Mouse (Mus musculus) stomach, postnatal 0 days (tissue): ENCODE results near the gene Gga1.

ENCODE experiments used
- CTCF ChIP-seq: IDR thresholded peaks from 2 replicates; pipeline ENCODE4 v1.5.1; 2016; ENCODE audit warnings: antibody characterized with exemption, low read depth, mild to moderate bottlenecking, moderate library complexity
- EP300 ChIP-seq: optimal IDR thresholded peaks from 2 replicates; pipeline ENCODE3; 2016; ENCODE audit warnings: antibody characterized with exemption

DNA sequence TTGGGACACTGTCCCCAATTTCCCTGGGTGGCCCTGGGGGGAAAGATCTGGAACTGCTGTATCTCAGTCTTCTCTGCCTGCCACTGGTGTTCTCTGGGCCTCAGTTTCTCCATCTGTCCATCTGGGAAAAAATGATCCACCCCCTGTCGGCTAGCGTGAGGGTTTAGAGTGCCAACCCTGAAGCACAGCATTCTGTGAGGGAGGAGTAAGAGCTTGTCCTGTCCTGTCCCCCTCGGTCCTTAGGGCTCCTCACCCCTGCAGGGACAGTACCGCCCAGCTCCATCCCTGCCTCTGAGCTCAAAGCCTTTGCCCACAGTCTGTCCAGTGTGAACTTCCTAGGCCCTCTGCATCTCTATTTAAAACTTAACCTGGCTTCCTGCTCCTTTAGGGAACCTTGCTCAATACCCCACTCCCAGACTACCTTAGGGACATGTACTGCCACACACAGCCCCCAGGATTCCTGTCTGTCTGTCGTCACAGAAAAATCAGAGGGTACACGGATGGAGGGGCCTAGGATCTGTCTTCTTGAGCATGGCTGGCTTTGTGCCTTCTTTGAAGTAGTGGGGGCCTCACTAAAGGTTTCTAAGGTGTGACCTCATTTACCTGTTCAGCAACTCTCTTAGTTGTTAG is 35.7 kb upstream of the Gga1 start:
- no peak for TF ChIP-seq CTCF
- TF ChIP-seq EP300: no peak
